Comparison of ENCODE assay signal across 9 mouse cellular contexts in genomic region chr1:188154466-188155110, GRCm38 (mm10).
DNase-seq lines count a peak whose midpoint lies in the region; ATAC-seq and TF ChIP-seq lines count a peak whose summit lies in the region.
"Had no signal": no experiment of that assay in that cellular context is flagged by ENCODE, and none has a peak within 500 bp of the region (broad histone marks: within the 10 kb centered on the region; RNA-seq: fewer than 3 reads in every experiment).

No protein-coding gene starts in this region.

- peak overlapping the region; percentile 39 for H3K4me2 ChIP-seq in forebrain, postnatal 0 days (ENCODE audit: low read depth)
- H3K4me2 ChIP-seq: limb, embryonic 15.5 days had no signal

- peak; percentile 60 for DNase-seq in heart, adult 11 months
- DNase-seq in heart, adult 18-20 months, result no peak
- DNase-seq in MEL-GATA-1-ER (ENCODE audit: extremely low read depth, low read depth), result peak; percentile 43
- DNase-seq in forebrain, postnatal 0 days, result peak; percentile 65
- no peak for DNase-seq in adipocyte (ENCODE audit: low spot score)
- no peak for DNase-seq in MN1 (ENCODE audit: low spot score)
- no peak for DNase-seq in gastrocnemius, adult 8-10 months (ENCODE audit: low spot score in 2 of 2)

- H3K4me1 ChIP-seq in forebrain, postnatal 0 days (ENCODE audit: insufficient read depth), result peaks cover 3% of the 10 kb centered on the region; the same call in 1 of the 2 replicates
- H3K4me1 ChIP-seq: limb, embryonic 15.5 days had no signal

- WGBS in forebrain, postnatal 0 days, result 7% methylated on average over 14 of the region's 14 CpGs

- no peak overlapping the region for H3K27ac ChIP-seq in forebrain, postnatal 0 days (ENCODE audit: low read depth, low read length)
- H3K27ac ChIP-seq: limb, embryonic 15.5 days had no signal

- no peaks in the 10 kb centered on the region for H3K9me3 ChIP-seq in forebrain, postnatal 0 days (ENCODE audit: low read length)
- H3K9me3 ChIP-seq: limb, embryonic 15.5 days had no signal

- no peaks in the 10 kb centered on the region for H3K27me3 ChIP-seq in forebrain, postnatal 0 days (ENCODE audit: insufficient read depth, low read length)

- 0 out of 2 replicates have a peak overlapping the region, but pooled peaks have one; percentile 29 for H3K9ac ChIP-seq in forebrain, postnatal 0 days
- H3K9ac ChIP-seq: limb, embryonic 15.5 days had no signal

- ATAC-seq in forebrain, postnatal 0 days, result peak; percentile 72; the same call in 1 of the 2 replicates
- 0 out of 2 replicates have a peak, but pooled peaks have one; percentile 11 for ATAC-seq in megakaryocyte progenitor cell, adult 5-6 weeks (replicated peaks; ENCODE audit: poor library complexity)

- no peak for TF ChIP-seq CTCF in forebrain, postnatal 0 days (IDR thresholded peaks at IDR 0.05; ENCODE audit: low read depth)

- peak overlapping the region; percentile 16; the same call in 1 of the 2 replicates for H3K4me3 ChIP-seq in forebrain, postnatal 0 days (ENCODE audit: low read depth, low read length)
- H3K4me3 ChIP-seq: limb, embryonic 15.5 days had no signal

- H3K36me3 ChIP-seq in forebrain, postnatal 0 days (ENCODE audit: insufficient read depth), result no peaks in the 10 kb centered on the region
- H3K36me3 ChIP-seq: limb, embryonic 15.5 days had no signal

Comparison
In these comparisons a context has a peak if more than half of its experiments do, and no peak if none do; other contexts are left out.
1. DNase-seq: peak in heart, adult 11 months (single experiment), MEL-GATA-1-ER (single experiment) and forebrain, postnatal 0 days (single experiment); none in heart, adult 18-20 months (0 of 2), adipocyte (single experiment), MN1 (single experiment) and gastrocnemius, adult 8-10 months (0 of 2).